Mouse (Mus musculus): ENCODE data around the gene Ell2. TPM values are rescaled to one million over a fixed set of nuclear protein-coding genes. Genes with fewer than 3 reads are reported as not detected.

Ell2 gene
- polyA plus RNA-seq, 1 experiment from 2014 or later: 13.6 TPM

DNA sequence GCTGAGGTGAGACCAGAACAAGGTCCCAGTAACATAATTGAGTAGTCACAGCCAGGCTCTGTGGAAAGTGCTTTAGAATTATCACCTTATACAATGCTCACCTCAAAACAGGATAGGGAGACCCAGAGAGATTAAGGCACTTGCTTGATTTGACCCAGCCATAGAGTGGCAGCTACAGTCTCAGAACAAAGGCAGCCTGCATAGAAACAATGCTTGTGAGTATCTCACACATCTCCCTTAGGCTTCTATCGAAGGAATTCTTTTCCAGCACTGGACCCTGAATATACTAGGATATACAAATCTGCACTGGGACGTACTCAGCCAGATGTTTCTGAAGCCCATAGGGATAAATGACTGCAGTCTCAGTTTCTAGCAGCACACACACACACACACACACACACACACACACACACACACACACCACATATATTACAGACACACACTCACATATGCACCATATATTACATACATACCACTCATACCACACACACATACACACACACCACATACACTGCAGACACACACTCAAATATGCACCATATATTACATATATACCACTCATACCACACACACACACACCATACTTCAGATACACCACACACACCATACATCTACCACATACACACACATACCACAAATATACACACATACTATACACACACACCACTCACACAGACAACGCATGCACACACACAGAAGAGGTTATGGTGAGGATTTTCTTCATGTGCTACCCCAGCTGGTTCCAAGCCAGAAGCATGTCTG lies 112.6 kb downstream of the Ell2 start:
- WGBS: 66% methylated on average over 3 of the region's 3 CpGs
- ATAC-seq (ENCODE audit: low read depth): no peak

DNA sequence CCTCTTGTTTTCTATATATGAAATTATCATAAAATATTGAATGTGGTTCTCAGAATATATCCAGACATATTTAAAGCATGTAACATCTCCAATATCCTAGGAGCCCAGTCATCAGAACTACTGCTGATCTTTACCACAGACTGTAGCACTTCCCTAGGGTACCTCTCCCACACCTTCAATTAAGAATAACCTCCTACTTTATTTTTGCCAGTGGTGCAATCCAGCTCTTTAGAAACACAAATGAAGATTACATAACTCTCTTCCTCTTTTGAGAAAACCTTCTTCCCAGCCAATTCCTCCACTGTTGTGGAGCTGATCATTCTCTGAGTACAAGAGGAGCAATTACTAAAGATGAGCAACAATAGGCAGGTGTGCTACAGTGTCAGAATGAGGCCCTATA lies 113.3 kb downstream of the Ell2 start:
- ATAC-seq (ENCODE audit: low read depth): no peak
- no peak overlapping the region for H3K27ac ChIP-seq (replicated peaks; ENCODE audit: low read depth, low read length)
- H3K4me3 ChIP-seq (ENCODE audit: low read depth, low read length): no peak overlapping the region
- no peaks in the 10 kb centered on the region for H3K9me3 ChIP-seq (ENCODE audit: control insufficient read depth, low read length)
- H3K4me1 ChIP-seq (ENCODE audit: control insufficient read depth, insufficient read depth, low read length): no peaks in the 10 kb centered on the region
- no peak overlapping the region for H3K4me2 ChIP-seq (ENCODE audit: low read depth, low read length)
- no peak for DNase-seq (ENCODE audit: low spot score)
- no peaks in the 10 kb centered on the region for H3K36me3 ChIP-seq (ENCODE audit: control insufficient read depth, insufficient read depth, low read length)
- no peaks in the 10 kb centered on the region for H3K27me3 ChIP-seq (replicated peaks; ENCODE audit: control insufficient read depth, insufficient read depth, low read length)
- H3K9ac ChIP-seq (ENCODE audit: low read depth, low read length): no peak overlapping the region

More for the DNA sequence above, 112.6 kb downstream of the Ell2 start:
- H3K27me3 ChIP-seq (replicated peaks; ENCODE audit: control insufficient read depth, insufficient read depth, low read length): no peaks in the 10 kb centered on the region
- H3K36me3 ChIP-seq (ENCODE audit: control insufficient read depth, insufficient read depth, low read length): no peaks in the 10 kb centered on the region
- H3K4me3 ChIP-seq (ENCODE audit: low read depth, low read length): no peak overlapping the region
- no peak for DNase-seq (ENCODE audit: low spot score)
- H3K9ac ChIP-seq (ENCODE audit: low read depth, low read length): no peak overlapping the region
- H3K4me2 ChIP-seq (ENCODE audit: low read depth, low read length): no peak overlapping the region
- no peak overlapping the region for H3K27ac ChIP-seq (replicated peaks; ENCODE audit: low read depth, low read length)
- no peaks in the 10 kb centered on the region for H3K9me3 ChIP-seq (ENCODE audit: control insufficient read depth, low read length)
- H3K4me1 ChIP-seq (ENCODE audit: control insufficient read depth, insufficient read depth, low read length): no peaks in the 10 kb centered on the region

Other genes starting within 250 kb of the Ell2 start
- gene Glrx, start 133.1 kb downstream of the Ell2 start, polyA plus RNA-seq (2014; fragmentation: Nextera tagmentation; extraction: Ambion mirVana): 38.0 and 41.7 TPM in 2 replicates
- 43.0 and 47.6 TPM in 2 replicates for gene Rhobtb3, start 237.2 kb downstream of the Ell2 start, polyA plus RNA-seq (2014; fragmentation: Nextera tagmentation; extraction: Ambion mirVana)